Mouse (Mus musculus) cortical plate, adult 2 months (tissue): ENCODE measurements around the gene Gast.

ENCODE experiments used
- CTCF ChIP-seq: fragments of 200-500 bp; IDR thresholded peaks from 2 replicates; pipeline ENCODE4 v1.5.1; 2011; ENCODE audit warnings: mild to moderate bottlenecking, control low read depth, low read length; ENCODE audit not compliant: insufficient read depth; ENCODE audit errors: extremely low read depth
- POLR2A ChIP-seq: fragments of 200-500 bp; IDR thresholded peaks from 2 replicates; pipeline ENCODE4 v1.6.1; 2011; ENCODE audit warnings: mild to moderate bottlenecking, low read length, control low read depth; ENCODE audit not compliant: insufficient read depth; ENCODE audit errors: extremely low read depth

- TF ChIP-seq POLR2A (no peak), CTCF (no peak)
These were observed 40.9 kb downstream of the Gast start for GRCm38 (mm10) chr11:100375127-100375526.
